Comparison of ENCODE assay signal across 8 mouse cellular contexts in the genomic region with DNA sequence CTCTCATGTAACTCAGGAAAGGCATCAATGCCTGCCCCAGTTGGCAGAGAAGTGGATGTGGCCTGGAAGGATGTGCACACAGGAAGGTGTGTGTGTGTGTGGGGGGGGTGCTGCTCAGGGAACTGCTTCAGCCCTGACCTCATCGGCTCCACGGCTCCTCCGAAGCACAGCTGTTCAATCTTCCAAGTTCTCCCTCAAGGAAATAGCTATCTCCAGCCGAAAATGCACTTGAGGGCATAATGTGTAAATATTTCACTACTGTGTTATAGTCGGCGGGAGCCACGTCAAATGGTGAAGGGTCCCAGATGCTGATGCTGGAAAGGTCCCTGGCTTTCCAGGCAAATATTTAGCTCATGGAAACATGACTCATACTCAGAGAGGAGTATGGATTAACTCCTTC. TPM values are rescaled to one million over a fixed set of nuclear protein-coding genes. Genes with fewer than 3 reads are reported as not detected.
A peak's percentile ranks its signal among the peaks of the same experiment; 100 is the strongest.
DNase-seq lines count a peak whose midpoint lies in the region; ATAC-seq and TF ChIP-seq lines count a peak whose summit lies in the region.

No protein-coding gene starts in this region.

- H3K9me3 ChIP-seq in embryonic facial prominence, embryonic 12.5 days: no peaks in the 10 kb centered on the region
- H3K9me3 ChIP-seq in intestine, postnatal 0 days (ENCODE audit: control insufficient read depth): no peaks in the 10 kb centered on the region

- H3K4me3 ChIP-seq in embryonic facial prominence, embryonic 12.5 days: no peak overlapping the region
- no peak overlapping the region for H3K4me3 ChIP-seq in intestine, postnatal 0 days (ENCODE audit: low read depth, low read length)

- no peaks in the 10 kb centered on the region for H3K27me3 ChIP-seq in embryonic facial prominence, embryonic 12.5 days
- H3K27me3 ChIP-seq in intestine, postnatal 0 days (replicated peaks; ENCODE audit: control insufficient read depth, insufficient read depth, low read length): no peaks in the 10 kb centered on the region

- no peak for TF ChIP-seq CTCF in intestine, postnatal 0 days (IDR thresholded peaks at IDR 0.05; ENCODE audit: low read depth)

- H3K9ac ChIP-seq in embryonic facial prominence, embryonic 12.5 days: no peak overlapping the region
- H3K9ac ChIP-seq in intestine, postnatal 0 days (ENCODE audit: low read depth, low read length): no peak overlapping the region

- DNase-seq in gastrocnemius, postnatal 25 days: peak; percentile 44
- no peak for DNase-seq in gastrocnemius, postnatal 10 days
- peak; percentile 77 for DNase-seq in lung, postnatal 10 days
- no peak for DNase-seq in ovary, adult 18-20 months (ENCODE audit: low spot score)
- DNase-seq in thymus, postnatal 0 days (ENCODE audit: low spot score): no peak
- DNase-seq in testis, postnatal 10 days (ENCODE audit: low spot score): no peak

- peaks cover 38% of the 10 kb centered on the region for H3K36me3 ChIP-seq in embryonic facial prominence, embryonic 12.5 days
- peaks cover 35% of the 10 kb centered on the region; the same call in 1 of the 2 replicates for H3K36me3 ChIP-seq in intestine, postnatal 0 days (ENCODE audit: control insufficient read depth, insufficient read depth)

- ATAC-seq in embryonic facial prominence, embryonic 12.5 days (ENCODE audit: insufficient number of reproducible peaks, insufficient read depth, low FRiP score, low TSS enrichment): no peak
- peak; percentile 21; the same call in 1 of the 2 replicates for ATAC-seq in intestine, postnatal 0 days

- H3K4me2 ChIP-seq in embryonic facial prominence, embryonic 12.5 days (replicated peaks): 0 out of 2 replicates have a peak overlapping the region, but pooled peaks have one; percentile 2
- no peak overlapping the region for H3K4me2 ChIP-seq in intestine, postnatal 0 days (replicated peaks; ENCODE audit: low read depth)

- peak overlapping the region; percentile 86 for H3K27ac ChIP-seq in embryonic facial prominence, embryonic 12.5 days
- H3K27ac ChIP-seq in intestine, postnatal 0 days (ENCODE audit: low read depth, low read length): peak overlapping the region; percentile 62

- WGBS in embryonic facial prominence, embryonic 12.5 days: 16% methylated on average over 7 of the region's 7 CpGs
- 32% methylated on average over 7 of the region's 7 CpGs for WGBS in intestine, postnatal 0 days

- H3K4me1 ChIP-seq in embryonic facial prominence, embryonic 12.5 days: peaks cover 25% of the 10 kb centered on the region
- H3K4me1 ChIP-seq in intestine, postnatal 0 days (replicated peaks; ENCODE audit: control insufficient read depth, insufficient read depth, low read length): peaks cover 21% of the 10 kb centered on the region

RNA-seq across cellular contexts. Expression of gene Tgfbi, which starts 25.6 kb away (rescaled TPM):
- 10 to 100 TPM; 19.2 to 20.5 TPM for total RNA-seq in gastrocnemius, postnatal 25 days (2021)
- total RNA-seq in gastrocnemius, postnatal 10 days (2021): 10 to 100 TPM; 61.2 to 76.3 TPM
- polyA plus RNA-seq in embryonic facial prominence, embryonic 12.5 days (2016; fragmentation: Nextera tagmentation; extraction: Ambion mirVana): 120 and 121 TPM in 2 replicates
- polyA plus RNA-seq in intestine, postnatal 0 days (2015; fragmentation: Nextera tagmentation; extraction: Ambion mirVana): 101 and 105 TPM in 2 replicates
- 19.9 and 22.7 TPM in 2 replicates for polyA plus RNA-seq in thymus, postnatal 0 days (2015; fragmentation: Nextera tagmentation; extraction: Ambion mirVana)

Comparison
In these comparisons a context has a peak if more than half of its experiments do, and no peak if none do; other contexts are left out.
1. DNase-seq: peak in gastrocnemius, postnatal 25 days (single experiment) and lung, postnatal 10 days (single experiment); none in gastrocnemius, postnatal 10 days (single experiment), ovary, adult 18-20 months (single experiment), thymus, postnatal 0 days (single experiment) and testis, postnatal 10 days (single experiment).